Mouse (Mus musculus): ENCODE results near the gene Skiv2l. TPM values are rescaled to one million over a fixed set of nuclear protein-coding genes. Genes with fewer than 3 reads are reported as not detected.
A peak's percentile ranks its signal among the peaks of the same experiment; 100 is the strongest.

Skiv2l gene
- total RNA-seq, 2 experiments from 2014 or later: 18.4 to 22.6 TPM

DNA sequence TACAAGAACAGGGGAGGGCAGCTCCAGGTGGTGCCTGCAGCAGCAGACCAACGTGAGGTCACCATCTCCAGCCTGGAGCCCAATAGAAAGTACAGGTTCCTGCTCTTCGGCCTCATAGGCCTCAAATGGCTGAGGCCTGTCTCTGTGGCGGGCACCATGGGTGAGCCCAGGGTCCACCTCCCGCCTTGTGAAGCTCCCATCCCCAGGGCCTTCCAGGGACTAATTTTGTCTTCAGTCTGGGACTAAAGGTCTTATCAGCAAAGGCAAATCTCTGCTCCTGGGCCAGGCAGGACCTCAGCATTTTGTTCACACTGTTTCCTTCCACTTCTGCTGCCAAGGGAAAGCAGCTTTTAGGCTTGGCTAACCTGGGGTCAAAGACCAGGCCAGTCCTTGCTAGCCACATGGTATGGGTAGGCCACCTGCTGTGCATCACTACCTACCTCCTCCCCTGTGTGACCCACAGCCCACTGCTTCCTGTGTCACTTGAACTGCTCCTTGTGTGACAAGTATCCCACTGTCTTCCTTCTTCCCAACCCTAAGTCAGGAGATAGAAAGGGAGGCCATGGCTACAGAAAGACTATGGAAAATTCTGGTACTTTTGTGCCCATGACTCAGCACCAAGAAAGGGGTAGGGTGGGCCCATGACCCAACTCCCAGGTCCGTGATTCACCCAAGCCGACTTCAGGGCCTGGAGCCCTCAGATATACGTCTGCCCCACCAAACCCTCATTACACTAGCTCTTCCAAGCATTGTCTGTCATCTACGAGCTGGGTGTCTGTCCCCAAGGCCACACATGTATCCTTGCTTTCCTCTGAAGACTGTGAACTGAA, 53.5 kb downstream of the Skiv2l start:
- no peak for DNase-seq (ENCODE audit: low spot score)

DNA sequence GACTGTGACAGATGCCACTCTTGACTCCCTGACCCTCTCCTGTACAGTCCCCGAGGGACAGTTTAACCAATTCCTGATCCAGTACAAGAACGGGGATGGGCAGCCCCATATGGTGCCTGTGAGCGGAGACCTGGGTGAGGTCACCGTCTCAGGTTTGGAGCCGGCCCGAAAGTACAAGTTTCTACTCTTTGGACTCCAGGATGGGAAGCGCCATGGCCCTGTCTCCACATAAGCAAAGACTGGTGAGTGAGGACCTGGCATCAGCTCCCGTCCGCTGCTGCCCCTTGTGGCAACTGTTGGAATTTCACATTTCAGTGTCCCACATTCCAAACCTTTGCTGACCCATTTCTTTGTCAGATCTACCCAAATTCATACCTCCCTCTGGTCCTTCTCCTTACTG, 54.4 kb downstream of the Skiv2l start:
- intact Hi-C loops (cut with DNase I): loop anchor here (5.0 kb wide), 1 partner anchor 78 kb away; no protein-coding TSS in a partner anchor
- no peak for DNase-seq (ENCODE audit: low spot score)

More for the DNA sequence above, 53.5 kb downstream of the Skiv2l start:
- intact Hi-C loops (cut with DNase I): loop anchor here (5.0 kb wide), 1 partner anchor 79 kb away; no protein-coding TSS in a partner anchor

DNA sequence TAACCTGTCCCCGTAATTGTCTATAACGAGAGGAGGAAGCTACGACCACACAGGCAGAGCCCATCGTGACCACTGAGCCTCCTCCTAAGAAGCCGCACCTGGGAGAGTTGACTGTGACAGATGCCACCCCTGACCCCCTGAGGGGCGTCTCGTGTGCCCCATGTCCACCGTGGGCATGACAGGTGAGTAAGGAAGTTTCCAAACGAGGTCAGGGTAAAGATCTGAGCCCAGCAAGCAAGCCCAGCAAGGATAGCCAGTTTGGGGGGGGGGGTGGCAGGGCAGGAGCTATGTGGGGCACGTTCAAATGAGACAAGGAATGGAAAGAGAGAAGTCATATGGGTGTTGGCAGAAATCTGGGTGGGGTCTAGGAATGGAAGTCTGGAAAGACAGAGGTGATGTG, 55.0 kb downstream of the Skiv2l start:
- intact Hi-C loops (cut with DNase I): loop anchor here (5.0 kb wide), 1 partner anchor 78 kb away; no protein-coding TSS in a partner anchor
- no peak for DNase-seq (ENCODE audit: low spot score)

Small RNA genes within 50 kb of the gene (microRNA-seq; reads per million reads assigned to microRNA genes)
- gene Mir6970 (not detected), gene Mir6971 (4.2 reads per million, percentile 9 among the genes with 10 or more reads in this experiment), gene Mir6972 (not detected)

Other genes starting within 250 kb of the Skiv2l start
- gene Rnf5, start 246.5 kb downstream of the Skiv2l start, total RNA-seq (2021): 10 to 100 TPM; 34.9 to 35.0 TPM
- gene Agpat1, start 245.9 kb downstream of the Skiv2l start, total RNA-seq (2021): 10 to 100 TPM; 65.8 to 66.8 TPM
- gene Egfl8, start 234.2 kb downstream of the Skiv2l start, total RNA-seq (2021): 1 to 10 TPM; 1.7 to 1.8 TPM
- 10 to 100 TPM; 53.2 to 53.7 TPM for gene Ppt2, start 221.7 kb downstream of the Skiv2l start, total RNA-seq (2021)
- 1 to 10 TPM; 1.1 to 1.9 TPM for gene Prrt1, start 220.7 kb downstream of the Skiv2l start, total RNA-seq (2021)
- gene Fkbpl, start 205.4 kb downstream of the Skiv2l start, total RNA-seq (2021): 1 to 10 TPM; 6.2 to 6.6 TPM
- gene Atf6b, start 203.1 kb downstream of the Skiv2l start, total RNA-seq (2021): 10 to 100 TPM; 15.6 to 17.8 TPM
- 10 to 100 TPM; 32.1 to 42.1 TPM for gene Tnxb, start 179.7 kb downstream of the Skiv2l start, total RNA-seq (2021)
- gene C4b, start 106.3 kb downstream of the Skiv2l start, total RNA-seq (2021): 10 to 100 TPM; 15.0 to 23.3 TPM
- gene Cyp21a1, start 45.6 kb downstream of the Skiv2l start, total RNA-seq (2021): not detected
- 10 to 100 TPM in 1 of 2 experiments, 1 to 10 TPM in 1; 9.4 to 12.7 TPM for gene Stk19, start 13.3 kb downstream of the Skiv2l start, total RNA-seq (2021)
- gene Dxo, start 13.2 kb downstream of the Skiv2l start, total RNA-seq (2021): 10 to 100 TPM; 11.1 to 11.6 TPM
- gene Nelfe, start 181 bp upstream of the Skiv2l start, total RNA-seq (2021): 10 to 100 TPM; 15.5 to 16.7 TPM
- 1 to 10 TPM; 2.8 to 6.0 TPM for gene Cfb, start 12.3 kb upstream of the Skiv2l start, total RNA-seq (2021)
- gene Zbtb12, start 29.3 kb upstream of the Skiv2l start, total RNA-seq (2021): 1 to 10 TPM; 6.4 to 7.4 TPM
- under 1 TPM in 1 of 2 experiments, not detected in 1; 0.08 TPM for gene Gm20547, start 31.8 kb upstream of the Skiv2l start, total RNA-seq (2021)
- 1 to 10 TPM; 2.8 to 4.1 TPM for gene C2, start 48.1 kb upstream of the Skiv2l start, total RNA-seq (2021)
- 10 to 100 TPM; 37.6 to 39.1 TPM for gene Ehmt2, start 48.3 kb upstream of the Skiv2l start, total RNA-seq (2021)
- gene Slc44a4, start 64.3 kb upstream of the Skiv2l start, total RNA-seq (2021): not detected
- 10 to 100 TPM; 12.7 to 14.1 TPM for gene Neu1, start 81.0 kb upstream of the Skiv2l start, total RNA-seq (2021)
- gene Hspa1b, start 109.0 kb upstream of the Skiv2l start, total RNA-seq (2021): 1 to 10 TPM; 1.9 to 6.9 TPM
- not detected for gene Gm20481, start 119.7 kb upstream of the Skiv2l start, total RNA-seq (2021)
- 1 to 10 TPM; 2.9 to 7.7 TPM for gene Hspa1a, start 121.9 kb upstream of the Skiv2l start, total RNA-seq (2021)
- gene Hspa1l, start 122.5 kb upstream of the Skiv2l start, total RNA-seq (2021): 1 to 10 TPM; 6.9 to 8.1 TPM
- 10 to 100 TPM; 19.0 to 19.1 TPM for gene Lsm2, start 131.7 kb upstream of the Skiv2l start, total RNA-seq (2021)
- gene Vars, start 150.8 kb upstream of the Skiv2l start, total RNA-seq (2021): 10 to 100 TPM; 25.7 to 26.9 TPM
- gene Vwa7, start 166.4 kb upstream of the Skiv2l start, total RNA-seq (2021): 1 to 10 TPM; 7.3 to 7.7 TPM
- gene Sapcd1, start 177.8 kb upstream of the Skiv2l start, total RNA-seq (2021): not detected
- 1 to 10 TPM in 1 of 2 experiments, under 1 TPM in 1; 0.57 to 1.3 TPM for gene Msh5, start 196.5 kb upstream of the Skiv2l start, total RNA-seq (2021)
- 10 to 100 TPM; 40.0 to 46.1 TPM for gene Clic1, start 199.8 kb upstream of the Skiv2l start, total RNA-seq (2021)
- gene Ddah2, start 208.8 kb upstream of the Skiv2l start, total RNA-seq (2021): 10 to 100 TPM; 27.7 to 31.3 TPM
- gene Ly6g6c, start 215.2 kb upstream of the Skiv2l start, total RNA-seq (2021): not detected
- under 1 TPM; 0.18 to 0.87 TPM for gene Mpig6b, start 216.0 kb upstream of the Skiv2l start, total RNA-seq (2021)
- not detected for gene Ly6g6e, start 226.7 kb upstream of the Skiv2l start, total RNA-seq (2021)
- under 1 TPM; 0.53 to 0.78 TPM for gene Ly6g6d, start 227.9 kb upstream of the Skiv2l start, total RNA-seq (2021)
- not detected for gene Ly6g6f, start 235.4 kb upstream of the Skiv2l start, total RNA-seq (2021)
- 10 to 100 TPM; 47.9 to 57.5 TPM for gene Abhd16a, start 239.1 kb upstream of the Skiv2l start, total RNA-seq (2021)

Measured in heart, postnatal 25 days (tissue).